ENCODE assay signal across 26 mouse cellular contexts in the genomic region with DNA sequence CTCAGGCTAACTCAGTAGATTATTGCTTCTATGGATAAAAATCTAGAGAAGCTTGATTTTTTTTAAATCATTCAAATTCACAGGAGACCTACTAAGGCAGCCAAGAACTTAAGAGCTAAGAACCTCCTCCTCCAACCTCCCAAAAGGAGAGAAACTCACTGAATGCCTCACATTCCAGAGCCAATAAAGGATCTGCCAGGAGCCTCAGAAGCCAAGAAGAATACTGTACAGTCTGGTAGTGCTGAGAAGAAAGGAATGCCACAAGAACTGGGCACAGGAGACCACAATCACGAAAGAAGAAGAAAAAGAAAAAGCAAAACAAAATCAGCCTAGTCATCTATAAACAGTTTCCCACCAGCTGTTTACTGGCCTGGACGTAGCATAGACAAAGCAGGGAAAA. TPM values are rescaled to one million over a fixed set of nuclear protein-coding genes. Genes with fewer than 3 reads are reported as not detected.
A peak's percentile ranks its signal among the peaks of the same experiment; 100 is the strongest.
DNase-seq lines count a peak whose midpoint lies in the region; ATAC-seq and TF ChIP-seq lines count a peak whose summit lies in the region.
"Had no signal": no experiment of that assay in that cellular context is flagged by ENCODE, and none has a peak within 500 bp of the region (broad histone marks: within the 10 kb centered on the region; RNA-seq: fewer than 3 reads in every experiment).

No protein-coding gene starts in this region.

- no peak overlapping the region for H3K4me3 ChIP-seq in forebrain, embryonic 13.5 days
- no peak overlapping the region for H3K4me3 ChIP-seq in forebrain, embryonic 10.5 days
- no peak overlapping the region for H3K4me3 ChIP-seq in forebrain, embryonic 16.5 days (replicated peaks; ENCODE audit: low read length)
- H3K4me3 ChIP-seq in hindbrain, embryonic 10.5 days, result no peak overlapping the region
- H3K4me3 ChIP-seq: intestine, embryonic 15.5 days; limb, embryonic 12.5 days; liver, embryonic 13.5 days; lung, embryonic 15.5 days had no signal

- H3K36me3 ChIP-seq in forebrain, embryonic 13.5 days (ENCODE audit: poor library complexity, severe bottlenecking), result peaks cover 6% of the 10 kb centered on the region
- no peaks in the 10 kb centered on the region; the same call in 1 of the 2 replicates for H3K36me3 ChIP-seq in forebrain, embryonic 10.5 days (replicated peaks)
- H3K36me3 ChIP-seq in forebrain, embryonic 16.5 days (ENCODE audit: control insufficient read depth, insufficient read depth), result no peaks in the 10 kb centered on the region
- no peaks in the 10 kb centered on the region for H3K36me3 ChIP-seq in hindbrain, embryonic 10.5 days
- H3K36me3 ChIP-seq: G1E; intestine, embryonic 15.5 days; limb, embryonic 12.5 days; liver, embryonic 13.5 days; lung, embryonic 15.5 days had no signal

- H3K4me1 ChIP-seq in forebrain, embryonic 13.5 days, result peaks cover 37% of the 10 kb centered on the region
- peaks cover 40% of the 10 kb centered on the region for H3K4me1 ChIP-seq in forebrain, embryonic 10.5 days
- peaks cover 21% of the 10 kb centered on the region for H3K4me1 ChIP-seq in forebrain, embryonic 16.5 days (replicated peaks; ENCODE audit: control insufficient read depth, insufficient read depth, low read length)
- H3K4me1 ChIP-seq in hindbrain, embryonic 10.5 days (replicated peaks), result peaks cover 21% of the 10 kb centered on the region
- H3K4me1 ChIP-seq: intestine, embryonic 15.5 days; limb, embryonic 12.5 days; liver, embryonic 13.5 days; lung, embryonic 15.5 days had no signal

- WGBS in forebrain, embryonic 13.5 days, result 14% methylated on average over 2 of the region's 2 CpGs
- 62% methylated on average over 2 of the region's 2 CpGs for WGBS in forebrain, embryonic 10.5 days
- 10% methylated on average over 2 of the region's 2 CpGs for WGBS in forebrain, embryonic 16.5 days
- 50% methylated on average over 2 of the region's 2 CpGs for WGBS in hindbrain, embryonic 10.5 days

- no peak for ATAC-seq in forebrain, embryonic 13.5 days
- ATAC-seq in forebrain, embryonic 16.5 days, result peak; percentile 57
- ATAC-seq: hindbrain, embryonic 16.5 days; intestine, embryonic 15.5 days had no signal

- no peak overlapping the region for H3K4me2 ChIP-seq in forebrain, embryonic 13.5 days
- H3K4me2 ChIP-seq in forebrain, embryonic 16.5 days (ENCODE audit: low read length), result no peak overlapping the region
- H3K4me2 ChIP-seq: heart, embryonic 11.5 days; intestine, embryonic 15.5 days; limb, embryonic 12.5 days; liver, embryonic 13.5 days; lung, embryonic 15.5 days had no signal

- no peaks in the 10 kb centered on the region for H3K27me3 ChIP-seq in forebrain, embryonic 13.5 days
- H3K27me3 ChIP-seq in forebrain, embryonic 10.5 days (ENCODE audit: poor library complexity, severe bottlenecking), result no peaks in the 10 kb centered on the region
- H3K27me3 ChIP-seq in forebrain, embryonic 16.5 days (replicated peaks; ENCODE audit: control insufficient read depth, insufficient read depth, low read length), result no peaks in the 10 kb centered on the region
- no peaks in the 10 kb centered on the region for H3K27me3 ChIP-seq in hindbrain, embryonic 10.5 days (ENCODE audit: insufficient read depth, poor library complexity, severe bottlenecking)
- H3K27me3 ChIP-seq: CH12.LX; intestine, embryonic 15.5 days; limb, embryonic 12.5 days; liver, embryonic 13.5 days; lung, embryonic 15.5 days had no signal

- no peaks in the 10 kb centered on the region for H3K9me3 ChIP-seq in forebrain, embryonic 13.5 days (replicated peaks)
- H3K9me3 ChIP-seq in forebrain, embryonic 10.5 days, result peaks cover 6% of the 10 kb centered on the region; the same call in 1 of the 2 replicates
- H3K9me3 ChIP-seq in forebrain, embryonic 16.5 days (ENCODE audit: control insufficient read depth, low read length), result 0 out of 2 replicates have a peak, but pooled peaks cover 2% of the 10 kb centered on the region
- 0 out of 2 replicates have a peak, but pooled peaks cover 3% of the 10 kb centered on the region for H3K9me3 ChIP-seq in hindbrain, embryonic 10.5 days
- H3K9me3 ChIP-seq: G1E; intestine, embryonic 15.5 days; limb, embryonic 12.5 days; liver, embryonic 13.5 days; lung, embryonic 15.5 days had no signal

- no peak overlapping the region for H3K9ac ChIP-seq in forebrain, embryonic 13.5 days
- H3K9ac ChIP-seq in forebrain, embryonic 16.5 days (replicated peaks; ENCODE audit: low read depth, low read length), result no peak overlapping the region
- H3K9ac ChIP-seq: intestine, embryonic 15.5 days; limb, embryonic 12.5 days; liver, embryonic 13.5 days; lung, embryonic 15.5 days had no signal

- no peak for TF ChIP-seq POLR2A in brain, embryonic 14.5 days (IDR thresholded peaks at IDR 0.05; ENCODE audit: borderline replicate concordance, extremely low read depth, insufficient read depth, insufficient read length, poor library complexity, severe bottlenecking)

- peak overlapping the region; percentile 48 for H3K27ac ChIP-seq in forebrain, embryonic 13.5 days
- H3K27ac ChIP-seq in forebrain, embryonic 10.5 days, result no peak overlapping the region
- peak overlapping the region; percentile 8 for H3K27ac ChIP-seq in forebrain, embryonic 16.5 days (ENCODE audit: low read length)
- no peak overlapping the region for H3K27ac ChIP-seq in hindbrain, embryonic 10.5 days
- H3K27ac ChIP-seq: intestine, embryonic 15.5 days; limb, embryonic 12.5 days; liver, embryonic 13.5 days; lung, embryonic 15.5 days had no signal

- TF ChIP-seq CTCF in brain, embryonic 14.5 days (IDR thresholded peaks at IDR 0.05; ENCODE audit: borderline replicate concordance, extremely low read depth, insufficient read depth, insufficient read length), result no peak

- no peak for DNase-seq in forebrain, embryonic 10.5 days (ENCODE audit: extremely low spot score, low spot score)
- peak; percentile 56 for DNase-seq in NIH3T3 (ENCODE audit: low read depth)
- peak; percentile 70 for DNase-seq in brain, embryonic 14.5 days (ENCODE audit: low read depth)
- DNase-seq in hindbrain, embryonic 10.5 days (ENCODE audit: low spot score), result no peak
- no peak for DNase-seq in ovary, postnatal 36 days (ENCODE audit: low spot score)
- DNase-seq: B cell, adult 2 months; cerebellum, adult 18-20 months; cerebellum, postnatal 36 days; embryo, embryonic 11 days; gastrocnemius, postnatal 10 days; kidney, adult 8-10 months; kidney, postnatal 14 days; liver, embryonic 13.5 days; lung, postnatal 4 days; midbrain, embryonic 14.5 days; retina, postnatal 1 day; thymus, postnatal 14 days had no signal

RNA-seq across cellular contexts. Expression of a gene that starts 12.7 kb away (rescaled TPM):
- polyA plus RNA-seq in forebrain, embryonic 13.5 days (2015; fragmentation: Nextera tagmentation; extraction: Ambion mirVana), result 5.5 TPM in 2 replicates
- polyA plus RNA-seq in forebrain, embryonic 10.5 days (2016; fragmentation: Nextera tagmentation; extraction: Ambion mirVana), result 1.3 and 1.6 TPM in 2 replicates
- polyA plus RNA-seq in brain, embryonic 14.5 days (2012; rRNA removed), result 6.0 and 7.0 TPM in 2 replicates
- polyA plus RNA-seq in forebrain, embryonic 16.5 days (2015; fragmentation: Nextera tagmentation; extraction: Ambion mirVana), result 5.4 and 5.6 TPM in 2 replicates
- polyA plus RNA-seq in hindbrain, embryonic 10.5 days (2016; fragmentation: Nextera tagmentation; extraction: Ambion mirVana), result 2.1 and 4.5 TPM in 2 replicates
- polyA plus RNA-seq: G1E had no signal

Comparison
In these comparisons a context has a peak if more than half of its experiments do, and no peak if none do; other contexts are left out.
1. H3K27ac ChIP-seq: peak in forebrain, embryonic 13.5 days (single experiment) and forebrain, embryonic 16.5 days (single experiment); none in forebrain, embryonic 10.5 days (single experiment) and hindbrain, embryonic 10.5 days (single experiment).
2. DNase-seq: peak in NIH3T3 (single experiment) and brain, embryonic 14.5 days (single experiment); none in forebrain, embryonic 10.5 days (single experiment), hindbrain, embryonic 10.5 days (single experiment) and ovary, postnatal 36 days (single experiment).